Mouse (Mus musculus): ENCODE measurements around the gene Tradd. TPM values are rescaled to one million over a fixed set of nuclear protein-coding genes. Genes with fewer than 3 reads are reported as not detected.

Tradd gene
- polyA plus RNA-seq, 1 experiment, result 2.4 TPM

- H3K36me3 ChIP-seq (ENCODE audit: control insufficient read depth, insufficient read depth, low read length), result peaks cover 2% of the 10 kb centered on the region; the same call in 1 of the 2 replicates
- no peaks in the 10 kb centered on the region for H3K27me3 ChIP-seq (ENCODE audit: control insufficient read depth, insufficient read depth, low read length)
Measured at GRCm38 (mm10) chr8:105303396-105303795, 39.0 kb upstream of the Tradd start.

GRCm38 (mm10) chr8:105299962-105300361 lies 35.6 kb upstream of the Tradd start:
- Histone ChIP-seq H3K27ac (ENCODE audit: control insufficient read depth, insufficient read depth, low read depth, low read length) (no peak overlapping the region), H3K27me3 (ENCODE audit: control insufficient read depth, insufficient read depth, low read length) (no peaks in the 10 kb centered on the region), H3K4me1 (ENCODE audit: control insufficient read depth, insufficient read depth, low read length) (peaks cover 10% of the 10 kb centered on the region), H3K36me3 (ENCODE audit: control insufficient read depth, insufficient read depth, low read length) (peaks cover 2% of the 10 kb centered on the region; the same call in 1 of the 2 replicates), H3K4me3 (ENCODE audit: control insufficient read depth, low read depth, low read length) (no peak overlapping the region)
- TF ChIP-seq CTCF (IDR thresholded peaks at IDR 0.05; ENCODE audit: control insufficient read depth, insufficient read depth, insufficient replicate concordance, low read depth, low read length) (no peak), POLR2A (IDR thresholded peaks at IDR 0.05; ENCODE audit: control insufficient read depth, low read depth, low read length) (no peak)

More at GRCm38 (mm10) chr8:105303396-105303795, 39.0 kb upstream of the Tradd start:
- no peak overlapping the region for H3K4me3 ChIP-seq (ENCODE audit: control insufficient read depth, low read depth, low read length)
- H3K27ac ChIP-seq (ENCODE audit: control insufficient read depth, insufficient read depth, low read depth, low read length), result no peak overlapping the region
- TF ChIP-seq CTCF (IDR thresholded peaks at IDR 0.05; ENCODE audit: control insufficient read depth, insufficient read depth, insufficient replicate concordance, low read depth, low read length) (no peak), POLR2A (IDR thresholded peaks at IDR 0.05; ENCODE audit: control insufficient read depth, low read depth, low read length) (no peak)
- H3K4me1 ChIP-seq (ENCODE audit: control insufficient read depth, insufficient read depth, low read length), result peaks cover 13% of the 10 kb centered on the region

- H3K27ac ChIP-seq (ENCODE audit: control insufficient read depth, insufficient read depth, low read depth, low read length), result 0 out of 2 replicates have a peak overlapping the region, but pooled peaks have one; percentile 75
- no peak for TF ChIP-seq CTCF (IDR thresholded peaks at IDR 0.05; ENCODE audit: control insufficient read depth, insufficient read depth, insufficient replicate concordance, low read depth, low read length)
- TF ChIP-seq POLR2A (IDR thresholded peaks at IDR 0.05; ENCODE audit: control insufficient read depth, low read depth, low read length), result no peak
- peaks cover 10% of the 10 kb centered on the region for H3K4me1 ChIP-seq (ENCODE audit: control insufficient read depth, insufficient read depth, low read length)
- H3K27me3 ChIP-seq (ENCODE audit: control insufficient read depth, insufficient read depth, low read length), result no peaks in the 10 kb centered on the region
- H3K36me3 ChIP-seq (ENCODE audit: control insufficient read depth, insufficient read depth, low read length), result peaks cover 2% of the 10 kb centered on the region; the same call in 1 of the 2 replicates
- H3K4me3 ChIP-seq (ENCODE audit: control insufficient read depth, low read depth, low read length), result peak overlapping the region; percentile 94
Measured at GRCm38 (mm10) chr8:105298351-105299252, 34.2 kb upstream of the Tradd start.

GRCm38 (mm10) chr8:105297511-105298192 lies 33.2 kb upstream of the Tradd start, which contains the start of gene E2f4:
Gene E2f4, plus strand, starts transcription at chr8:105297663.
- peaks cover 2% of the 10 kb centered on the region; the same call in 1 of the 2 replicates for H3K36me3 ChIP-seq (ENCODE audit: control insufficient read depth, insufficient read depth, low read length)
- no peaks in the 10 kb centered on the region for H3K27me3 ChIP-seq (ENCODE audit: control insufficient read depth, insufficient read depth, low read length)
- H3K4me3 ChIP-seq (ENCODE audit: control insufficient read depth, low read depth, low read length), result peak within 1 kb of the TSS; percentile 94
- TF ChIP-seq POLR2A (IDR thresholded peaks at IDR 0.05; ENCODE audit: control insufficient read depth, low read depth, low read length) (peak; percentile 69; the same call in 1 of the 2 replicates), CTCF (IDR thresholded peaks at IDR 0.05; ENCODE audit: control insufficient read depth, insufficient read depth, insufficient replicate concordance, low read depth, low read length) (no peak)
- H3K4me1 ChIP-seq (ENCODE audit: control insufficient read depth, insufficient read depth, low read length), result peaks cover 10% of the 10 kb centered on the region
- H3K27ac ChIP-seq (ENCODE audit: control insufficient read depth, insufficient read depth, low read depth, low read length), result peak within 1 kb of the TSS; percentile 75

- Histone ChIP-seq H3K27me3 (ENCODE audit: control insufficient read depth, insufficient read depth, low read length) (no peaks in the 10 kb centered on the region), H3K27ac (ENCODE audit: control insufficient read depth, insufficient read depth, low read depth, low read length) (peak within 1 kb of the TSS; percentile 78), H3K4me1 (ENCODE audit: control insufficient read depth, insufficient read depth, low read length) (peaks cover 10% of the 10 kb centered on the region), H3K36me3 (ENCODE audit: control insufficient read depth, insufficient read depth, low read length) (no peaks in the 10 kb centered on the region; the same call in 1 of the 2 replicates), H3K4me3 (ENCODE audit: control insufficient read depth, low read depth, low read length) (peak within 1 kb of the TSS; percentile 55)
- TF ChIP-seq CTCF (IDR thresholded peaks at IDR 0.05; ENCODE audit: control insufficient read depth, insufficient read depth, insufficient replicate concordance, low read depth, low read length) (no peak), POLR2A (IDR thresholded peaks at IDR 0.05; ENCODE audit: control insufficient read depth, low read depth, low read length) (peak; percentile 58; the same call in 1 of the 2 replicates)
Measured at GRCm38 (mm10) chr8:105295895-105296573, 31.6 kb upstream of the Tradd start, which contains the start of gene Exoc3l. Gene Exoc3l, minus strand, starts transcription at chr8:105296101.

GRCm38 (mm10) chr8:105295256-105295655 lies 30.8 kb upstream of the Tradd start:
- peaks cover 16% of the 10 kb centered on the region for H3K4me1 ChIP-seq (ENCODE audit: control insufficient read depth, insufficient read depth, low read length)
- H3K4me3 ChIP-seq (ENCODE audit: control insufficient read depth, low read depth, low read length), result peak overlapping the region; percentile 55
- no peaks in the 10 kb centered on the region; the same call in 1 of the 2 replicates for H3K36me3 ChIP-seq (ENCODE audit: control insufficient read depth, insufficient read depth, low read length)
- H3K27ac ChIP-seq (ENCODE audit: control insufficient read depth, insufficient read depth, low read depth, low read length), result peak overlapping the region; percentile 78
- TF ChIP-seq POLR2A (IDR thresholded peaks at IDR 0.05; ENCODE audit: control insufficient read depth, low read depth, low read length), result no peak
- TF ChIP-seq CTCF (IDR thresholded peaks at IDR 0.05; ENCODE audit: control insufficient read depth, insufficient read depth, insufficient replicate concordance, low read depth, low read length), result no peak
- H3K27me3 ChIP-seq (ENCODE audit: control insufficient read depth, insufficient read depth, low read length), result no peaks in the 10 kb centered on the region

All from testis, adult 2 months (tissue).